Mouse (Mus musculus) cerebellum, postnatal 14 days (tissue): ENCODE measurements at regions not wholly inside any gene's neighbourhood (a gene's known extent, or its start where the extent isn't known, plus 50 kb on each side); places are given as distances from the start of the nearest gene placed in this dataset.

Source experiments
- DNase-seq, 2 experiments: peaks; one replicate each; pipeline ENCODE4 v3.0.0; 2021; ENCODE audit warnings: mixed read lengths in 2 of 2

DNA sequence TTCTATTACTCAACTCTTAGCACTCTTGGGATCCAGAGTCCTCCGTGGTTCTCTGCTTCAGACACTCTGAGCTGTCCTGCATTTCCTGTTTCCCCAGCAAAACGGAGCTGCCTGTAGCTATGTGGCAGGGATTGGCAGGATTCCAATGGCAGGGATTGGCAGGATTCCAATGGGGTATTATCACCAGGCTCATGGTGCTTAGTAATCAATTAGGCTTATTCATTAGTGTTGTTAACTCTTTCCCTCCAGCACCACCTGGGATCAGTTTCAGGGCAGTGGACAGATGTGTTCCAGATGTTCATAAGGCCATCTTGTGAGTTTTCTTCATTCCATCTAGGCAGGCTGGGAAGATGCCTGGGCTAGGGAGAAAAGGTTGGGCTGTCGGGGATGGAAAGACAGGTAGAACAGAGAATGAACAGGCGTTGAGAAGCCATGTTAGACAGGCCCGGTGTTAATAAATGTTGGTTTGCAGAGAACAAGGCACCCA is 163.5 kb downstream of the Emp1 start:
- peak; percentile 75 to 83 for DNase-seq

DNA sequence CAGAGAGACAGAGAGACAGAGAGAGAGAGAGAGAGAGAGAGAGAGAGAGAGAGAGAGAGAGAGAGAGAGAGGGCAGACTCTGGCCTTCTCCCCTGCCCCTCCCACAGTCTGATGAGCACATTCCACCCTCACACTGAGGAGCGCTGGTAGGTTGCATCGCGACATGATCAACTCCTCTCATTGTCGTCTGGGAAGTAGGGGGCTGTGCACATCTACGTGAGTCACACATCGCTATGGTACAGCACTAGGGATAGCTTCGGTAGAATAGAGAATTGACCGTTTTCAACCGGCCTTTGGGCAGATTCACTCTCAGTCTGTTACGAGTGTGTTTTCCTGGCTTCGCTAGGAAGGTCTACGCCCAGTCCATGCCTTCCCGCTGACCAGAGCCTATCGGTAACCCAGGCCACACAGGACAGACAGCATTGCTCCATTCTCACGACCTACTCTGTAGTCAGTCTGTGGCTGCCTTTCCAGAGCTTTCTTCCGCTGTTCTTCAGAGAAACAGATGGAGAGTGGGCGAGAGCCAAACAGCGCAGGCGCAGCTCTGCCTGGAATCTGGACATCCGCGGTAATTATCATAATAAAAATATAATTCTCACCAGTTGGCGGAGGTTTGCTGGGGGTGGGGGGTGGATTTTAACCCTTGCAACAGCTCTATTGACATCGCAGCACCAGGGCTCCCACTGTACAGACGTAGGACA is 164.3 kb downstream of the Emp1 start:
- peak; percentile 61 to 62 for DNase-seq

DNA sequence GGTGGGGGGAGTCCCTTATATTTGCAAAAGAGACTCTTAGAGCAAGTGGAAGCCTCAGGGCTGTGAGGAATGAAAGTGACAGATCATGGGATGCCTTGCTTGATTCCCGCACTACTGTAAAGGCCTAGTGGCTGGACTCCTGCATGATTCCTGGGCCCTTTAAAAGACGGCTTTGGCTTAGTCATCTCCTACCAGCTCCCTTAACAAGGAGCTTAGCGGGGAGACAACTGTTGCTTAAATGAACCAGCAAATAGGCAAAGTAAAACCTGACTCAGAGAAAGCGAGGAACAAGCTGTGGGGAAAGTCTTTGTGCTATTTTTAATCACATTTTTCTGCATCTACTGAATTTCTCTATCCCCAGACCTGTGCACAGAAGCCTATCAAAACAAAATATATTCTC is 165.5 kb downstream of the Emp1 start:
- no peak for DNase-seq

DNA sequence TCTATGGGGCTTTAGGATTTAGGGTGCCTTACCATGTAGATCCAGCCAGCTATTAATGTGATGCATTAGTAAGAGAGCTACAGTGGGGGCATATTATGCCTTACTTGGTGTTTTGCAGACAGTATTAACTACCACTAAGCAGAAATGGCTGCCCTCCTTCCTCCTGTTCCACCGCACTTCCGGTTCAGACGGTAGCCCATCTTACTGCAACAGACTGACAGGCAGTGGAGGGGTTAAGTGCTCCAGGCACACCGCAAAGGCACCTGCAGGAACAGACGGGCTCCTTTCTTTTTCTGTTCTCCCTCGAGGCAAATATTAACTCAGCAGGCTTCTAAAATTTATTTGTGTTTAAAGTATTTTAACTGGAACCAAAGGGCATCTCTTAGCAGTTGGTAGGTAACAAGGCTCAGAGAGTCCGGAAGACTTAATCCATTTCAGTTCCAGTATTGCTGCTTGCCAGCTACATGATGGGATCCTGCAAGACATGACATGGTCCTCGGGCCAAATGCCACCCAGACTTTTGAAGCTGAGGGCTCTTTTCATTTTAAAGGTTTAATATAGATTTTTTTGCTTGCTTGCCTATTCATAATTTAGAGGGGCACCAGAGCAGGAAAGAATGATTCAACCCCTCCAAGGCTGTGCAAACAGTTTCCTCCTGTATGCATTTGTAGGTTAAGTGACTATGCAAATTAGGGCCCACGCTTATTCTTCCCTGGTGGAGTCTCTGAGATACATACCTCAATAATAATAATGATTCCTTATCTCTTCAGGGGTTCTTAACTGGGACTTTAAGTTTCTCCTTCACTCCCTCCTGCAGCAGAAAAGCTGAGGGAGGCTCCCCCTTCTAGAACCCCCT is 177.7 kb downstream of the Emp1 start:
- DNase-seq: peak in 1 of 2 experiments; percentile 44

GRCm38 (mm10) chr6:135541566-135541965 is 179.2 kb downstream of the Emp1 start:
- DNase-seq: no peak

DNA sequence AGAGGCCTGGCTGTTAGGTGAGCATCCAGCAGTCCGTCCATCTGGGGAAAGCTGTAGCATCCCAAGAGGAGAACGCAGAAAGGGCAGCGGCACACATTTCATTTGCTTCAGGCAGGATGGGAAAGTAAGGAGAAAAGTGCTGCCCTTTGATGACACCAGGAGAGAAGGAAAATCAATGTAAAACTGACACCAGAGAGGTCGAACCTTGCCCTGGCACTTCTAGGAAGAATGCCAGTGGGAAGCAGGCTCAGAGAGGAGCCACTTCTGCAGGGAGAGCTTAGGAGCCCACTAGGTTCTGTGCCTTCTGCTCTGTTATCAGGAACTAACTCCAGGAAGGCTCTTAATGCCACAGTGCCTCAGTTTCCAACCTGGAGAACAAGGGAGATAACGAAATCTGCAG is 180.0 kb downstream of the Emp1 start:
- DNase-seq: no peak

DNA sequence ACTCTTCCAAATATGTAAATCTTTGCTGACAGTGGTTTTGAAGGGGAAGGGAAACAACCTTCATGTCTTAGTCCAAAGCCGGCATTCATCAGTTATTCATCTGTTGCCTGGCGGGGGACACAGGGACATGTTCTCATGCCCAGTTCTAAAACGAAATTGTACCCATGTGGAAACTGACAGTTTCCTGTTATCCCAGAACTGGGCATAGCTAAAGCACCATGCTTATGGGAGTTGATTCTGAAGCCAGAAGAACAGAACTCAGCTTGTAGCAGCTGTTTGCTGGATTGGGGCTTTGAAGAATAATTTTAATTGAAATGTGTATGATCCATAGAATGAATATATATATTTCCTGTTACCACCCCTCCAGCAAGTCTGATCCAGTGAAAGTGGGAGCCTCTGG is 181.0 kb downstream of the Emp1 start:
- DNase-seq: peak; percentile 48 to 61

DNA sequence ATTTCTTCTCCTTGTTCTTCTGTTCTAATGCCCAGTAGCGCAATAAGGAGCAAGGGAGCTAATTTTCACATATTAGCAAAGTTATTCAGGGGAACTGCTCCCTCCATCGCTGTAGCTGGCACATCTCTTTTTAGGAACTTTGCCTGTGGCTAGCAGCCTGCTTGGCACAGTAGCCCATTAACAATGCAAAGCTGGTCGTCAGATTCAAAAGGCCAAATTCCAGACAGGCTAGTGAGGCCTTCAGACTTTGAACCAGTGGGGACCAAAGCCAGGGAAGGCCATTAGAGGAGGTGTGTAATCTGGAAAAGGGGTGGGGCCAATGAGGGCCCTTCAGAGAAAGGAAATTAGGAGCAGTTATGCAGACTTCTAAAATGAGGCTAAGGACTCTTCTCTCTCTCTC is 181.5 kb downstream of the Emp1 start:
- DNase-seq: peak in 1 of 2 experiments; percentile 45

DNA sequence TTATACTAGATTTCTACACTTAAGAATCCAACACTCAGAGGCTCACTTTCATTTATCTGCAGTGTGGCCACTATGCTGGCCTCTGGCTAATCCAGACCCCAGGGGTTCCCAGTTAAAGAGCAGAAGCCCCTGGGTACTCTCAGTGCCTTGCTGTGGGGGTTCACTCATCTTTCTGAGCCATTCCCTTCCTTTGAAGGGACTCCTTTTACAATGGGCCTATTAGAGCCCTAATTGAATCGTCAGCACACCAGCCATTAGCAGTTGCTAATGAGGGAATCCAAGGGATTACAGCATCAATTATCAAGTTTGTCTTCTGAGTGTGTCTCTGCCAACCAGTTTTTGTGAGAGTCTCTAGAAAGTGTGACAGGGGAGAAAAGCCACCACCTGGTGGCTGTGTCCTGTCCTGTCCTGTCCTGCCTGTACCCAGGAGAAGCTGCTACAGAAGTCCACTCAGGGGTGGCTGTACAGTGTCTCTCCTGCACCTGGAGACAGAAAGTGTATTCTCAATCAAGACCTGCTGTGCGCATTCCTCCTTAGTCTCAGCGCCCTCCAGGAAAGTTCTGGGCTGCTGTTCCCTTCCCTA is 188.1 kb downstream of the Emp1 start:
- no peak for DNase-seq

DNA sequence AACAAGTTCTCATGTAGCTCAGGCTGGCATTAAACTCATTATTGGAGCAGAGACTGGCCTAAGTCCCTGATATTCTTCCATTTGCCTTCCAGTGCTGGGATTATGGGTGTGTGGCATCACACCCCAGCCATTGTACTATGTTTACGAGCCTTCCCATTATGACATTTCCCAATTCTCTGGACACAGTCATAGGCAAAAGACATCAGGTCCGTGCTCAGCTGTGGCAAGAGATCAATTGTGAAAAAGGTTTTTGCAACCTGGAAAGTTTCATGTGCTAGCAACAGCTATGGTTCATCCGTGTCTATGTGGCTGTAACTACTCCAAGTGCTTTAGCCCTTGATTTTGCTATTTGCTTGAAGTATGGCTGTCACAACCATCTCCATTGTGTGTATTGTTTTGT is 190.1 kb downstream of the Emp1 start:
- no peak for DNase-seq

DNA sequence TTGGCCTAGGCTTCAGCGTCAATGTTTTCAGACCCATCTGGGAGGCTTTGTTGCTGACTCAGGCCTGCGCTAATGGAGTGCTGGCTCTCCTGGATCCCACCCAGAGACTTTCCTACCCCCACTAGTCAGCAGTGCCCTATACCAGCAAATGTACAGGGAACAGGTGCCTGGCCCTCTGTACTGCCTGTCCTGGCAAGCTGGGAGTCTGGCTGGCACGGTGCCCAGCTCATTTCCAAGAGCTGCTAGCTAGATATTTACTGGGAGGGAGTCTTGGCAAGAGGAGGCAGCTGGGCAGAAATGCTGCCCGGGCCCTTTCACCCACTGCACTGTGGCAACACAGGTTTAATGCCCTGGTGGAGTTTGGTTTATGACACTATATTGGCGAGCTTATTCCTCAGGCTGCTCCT is 197.2 kb downstream of the Emp1 start:
- peak; percentile 100 for DNase-seq

- peak; percentile 33 to 63 for DNase-seq
Observed at GRCm38 (mm10) chr6:135562267-135562666, 199.9 kb downstream of the Emp1 start.

- DNase-seq: no peak
Observed at GRCm38 (mm10) chr6:135563766-135564165, 201.4 kb downstream of the Emp1 start.

GRCm38 (mm10) chr6:135569086-135569485 is 206.7 kb downstream of the Emp1 start:
- no peak for DNase-seq

DNA sequence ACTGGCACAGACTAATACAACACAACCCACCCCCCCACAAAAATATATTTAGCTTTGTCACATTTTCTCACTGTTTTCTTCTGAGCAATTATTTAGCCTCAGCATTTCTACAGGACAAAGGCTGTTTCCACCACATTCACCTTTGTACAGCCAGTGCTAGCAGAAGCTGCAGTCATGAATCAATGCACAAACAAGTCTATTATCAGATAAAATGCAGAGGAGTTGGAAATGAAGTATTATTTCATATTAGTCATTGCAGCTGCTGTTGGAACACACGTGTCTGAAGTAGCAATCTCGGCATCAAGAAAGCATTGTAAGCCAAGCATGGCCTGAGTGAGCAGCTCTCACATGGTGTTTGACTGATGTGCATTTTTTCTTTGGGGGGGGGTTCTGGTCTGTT is 212.9 kb downstream of the Emp1 start:
- no peak for DNase-seq

DNA sequence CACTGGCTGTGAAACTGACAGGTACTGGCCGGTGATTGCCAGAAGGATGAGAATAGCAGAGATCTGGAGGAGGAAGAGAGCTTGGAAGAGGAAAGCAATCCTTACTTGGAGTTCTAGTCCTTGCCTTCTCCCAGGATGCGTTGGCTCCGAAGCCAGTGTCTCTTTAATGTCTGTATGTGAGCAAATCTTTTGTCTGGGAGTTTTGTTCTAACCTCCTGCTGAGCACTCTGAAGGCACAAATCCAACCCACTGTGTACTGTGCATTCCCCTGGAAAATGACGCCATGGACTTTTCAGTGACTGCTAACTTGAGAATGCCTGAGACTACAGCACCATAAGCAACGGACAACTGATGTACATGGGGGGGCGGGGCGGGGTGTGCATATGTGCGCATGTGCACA is 216.4 kb downstream of the Emp1 start:
- no peak for DNase-seq

DNA sequence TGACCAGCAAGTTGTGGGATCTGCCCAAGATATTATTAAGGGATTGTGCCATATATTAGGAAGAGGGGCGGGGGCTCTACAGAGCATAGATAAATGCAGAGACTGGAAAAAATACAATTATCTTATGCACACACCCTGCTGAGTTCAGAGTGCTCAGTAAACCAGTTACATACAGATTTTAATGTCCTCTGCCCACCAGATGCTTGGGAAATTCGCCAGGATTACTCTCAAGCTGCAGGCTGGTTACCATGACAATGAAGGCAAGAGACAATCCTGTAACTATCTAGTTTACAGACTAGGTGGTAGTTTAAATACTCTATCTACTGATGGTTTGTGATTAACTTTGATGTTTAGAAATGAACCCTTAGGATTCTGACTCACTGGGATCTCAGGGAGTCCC is 220.2 kb downstream of the Emp1 start:
- no peak for DNase-seq

DNA sequence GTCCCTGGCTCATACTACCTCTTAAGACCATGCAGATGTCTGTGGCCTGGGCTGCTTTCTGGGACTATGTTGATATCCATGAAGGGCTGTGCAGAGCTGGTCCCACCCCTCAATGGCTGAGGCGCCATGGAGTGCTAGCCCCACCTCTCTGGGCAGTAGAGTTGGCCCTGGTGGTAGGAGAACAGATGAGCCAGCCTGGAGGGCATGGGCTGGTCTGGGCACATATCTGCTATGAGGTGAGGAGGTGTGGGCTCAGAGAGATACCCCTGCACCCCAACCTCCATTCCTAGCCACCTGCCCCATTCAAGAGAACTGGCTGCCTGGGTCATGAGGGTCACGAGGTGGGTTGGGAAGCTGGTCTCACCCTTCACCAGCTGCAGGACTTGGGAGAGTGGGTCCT is 222.4 kb downstream of the Emp1 start:
- no peak for DNase-seq

DNA sequence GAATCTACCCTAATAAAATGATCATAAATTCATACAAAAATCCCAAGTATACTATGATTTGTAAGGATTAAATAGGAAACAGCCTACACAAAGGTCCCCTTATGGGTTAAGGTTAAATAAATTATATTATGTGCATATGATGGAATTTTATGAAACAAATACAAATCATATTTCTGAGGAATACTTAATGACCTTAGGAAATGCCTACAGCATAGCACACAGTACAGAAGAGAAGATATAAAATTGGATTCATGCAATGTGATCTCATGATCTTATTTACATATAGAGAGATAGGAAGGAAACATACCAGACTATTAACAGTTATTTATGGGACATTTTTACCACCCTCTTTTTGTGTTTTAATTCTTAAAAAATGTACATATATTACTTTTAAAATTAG is 227.7 kb downstream of the Emp1 start:
- no peak for DNase-seq

DNA sequence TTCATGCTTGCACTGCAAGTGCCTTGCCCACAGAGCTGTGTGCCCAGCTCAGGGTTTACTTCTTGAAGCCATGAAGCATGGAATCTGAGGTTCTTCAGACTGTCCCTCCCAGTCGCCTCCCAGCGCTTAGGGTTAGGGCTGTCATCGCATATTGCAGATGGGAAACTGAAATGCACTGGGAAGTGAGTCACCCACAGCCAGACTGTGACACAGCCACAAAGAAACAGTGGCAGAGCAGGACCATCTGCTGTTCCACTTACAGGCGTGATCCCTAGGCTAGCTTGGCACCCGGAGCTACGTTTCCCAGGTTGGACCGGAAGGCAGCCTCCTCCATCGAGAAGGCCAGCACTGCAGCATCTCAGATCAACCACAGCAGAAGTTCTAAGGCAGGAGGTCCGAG is 228.7 kb downstream of the Emp1 start:
- DNase-seq: no peak

DNA sequence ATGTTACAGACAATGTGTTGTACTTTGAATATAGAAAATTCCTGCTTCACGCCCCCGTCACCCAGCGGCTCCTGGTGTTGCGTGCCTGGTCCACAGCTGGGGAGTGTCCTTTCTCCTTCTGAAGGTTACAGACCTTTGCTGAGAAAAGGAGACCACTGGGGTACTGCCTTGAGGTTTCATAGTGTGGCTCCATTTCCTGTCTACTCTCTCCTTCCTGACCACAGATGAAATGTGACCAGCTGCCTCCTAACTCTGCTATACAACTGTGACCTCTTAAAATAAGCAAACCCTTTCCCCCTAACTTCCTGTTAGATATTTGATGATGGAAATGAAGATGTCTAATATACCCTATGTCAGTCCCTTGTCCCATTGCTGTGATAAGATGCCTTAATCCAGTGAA is 234.0 kb downstream of the Emp1 start:
- no peak for DNase-seq

- DNase-seq: no peak
Observed at GRCm38 (mm10) chr6:135610504-135611096, 248.3 kb downstream of the Emp1 start.

- DNase-seq: peak; percentile 23 to 47
Observed at GRCm38 (mm10) chr6:135627928-135628327, 265.6 kb downstream of the Emp1 start.
